Mouse (Mus musculus): ENCODE measurements around the gene Ralgps1. TPM values are rescaled to one million over a fixed set of nuclear protein-coding genes. Genes with fewer than 3 reads are reported as not detected.
A peak's percentile ranks its signal among the peaks of the same experiment; 100 is the strongest.

The Ralgps1 gene
- polyA plus RNA-seq, 1 experiment = 9.5 TPM

DNA sequence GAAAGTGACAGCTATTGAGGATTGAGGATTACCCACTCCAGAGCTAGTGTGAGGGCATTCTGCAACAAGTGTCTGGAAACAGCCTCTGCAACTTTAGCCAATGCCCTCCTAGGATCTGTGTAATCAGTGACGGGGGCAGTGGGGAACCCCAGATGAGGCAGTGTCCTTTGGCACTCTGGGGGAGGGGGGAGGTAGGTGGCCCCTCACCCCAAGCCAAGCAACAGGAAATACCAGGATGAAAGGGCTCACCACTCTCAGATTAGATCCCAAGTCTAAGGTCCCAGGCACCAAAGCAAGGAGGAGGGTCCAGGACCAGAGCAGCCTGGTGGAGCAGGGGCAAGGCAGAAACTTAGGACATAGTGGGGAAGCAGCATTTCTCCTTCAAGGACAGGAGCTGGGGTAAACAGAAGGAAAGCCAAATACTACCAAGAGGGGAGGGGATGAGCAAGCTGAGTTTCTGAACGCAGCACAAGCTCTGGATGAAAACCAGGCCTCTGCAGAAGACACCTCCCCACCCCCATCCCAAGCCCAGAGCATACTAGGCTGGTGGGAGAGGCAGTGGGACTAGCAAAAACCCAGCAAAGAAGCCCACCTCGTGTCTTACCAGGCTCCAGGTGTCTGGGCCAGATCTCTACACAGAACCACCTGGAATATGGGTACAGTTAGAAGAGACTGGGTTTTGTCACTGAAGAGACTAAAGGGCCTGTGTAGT is 121.2 kb downstream of the Ralgps1 start:
- 55% methylated on average over 3 of the region's 3 CpGs for WGBS
- no peaks in the 10 kb centered on the region for H3K4me1 ChIP-seq (ENCODE audit: control insufficient read depth, insufficient read depth, insufficient read length, low read length)
- no peak overlapping the region for H3K4me3 ChIP-seq (ENCODE audit: low read depth, low read length)
- no peaks in the 10 kb centered on the region for H3K36me3 ChIP-seq (ENCODE audit: control insufficient read depth, insufficient read depth, low read length)
- TF ChIP-seq CTCF (IDR thresholded peaks at IDR 0.05; ENCODE audit: extremely low read depth, insufficient read length, insufficient replicate concordance, low read depth, low read length) (no peak), POLR2A (IDR thresholded peaks at IDR 0.05; ENCODE audit: low read depth, low read length) (no peak)
- peak overlapping the region; percentile 39; the same call in 1 of the 2 replicates for H3K27ac ChIP-seq (ENCODE audit: insufficient read depth, low read depth, low read length)
- no peaks in the 10 kb centered on the region for H3K27me3 ChIP-seq (ENCODE audit: control insufficient read depth, insufficient read depth, low read length)

DNA sequence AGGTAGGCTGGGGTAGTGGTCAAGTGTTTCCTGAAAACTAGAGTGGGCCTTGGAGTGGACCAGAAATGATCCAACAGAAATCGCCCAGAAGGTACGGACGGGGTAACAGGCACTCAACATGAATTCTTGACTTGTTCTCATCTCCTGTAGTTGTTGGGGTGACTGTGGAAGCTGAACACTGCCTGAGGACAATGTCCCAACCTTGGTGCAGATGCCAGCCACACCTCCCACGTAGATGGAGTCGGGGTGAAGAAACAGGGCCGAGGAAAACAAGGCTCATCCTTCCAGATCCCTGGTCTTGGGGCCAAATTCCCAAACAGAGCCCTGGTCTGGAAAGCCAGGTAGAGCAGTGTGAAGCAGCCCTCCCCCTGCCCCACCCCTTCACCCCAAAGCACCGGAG is 122.7 kb downstream of the Ralgps1 start:
- no peaks in the 10 kb centered on the region for H3K36me3 ChIP-seq (ENCODE audit: control insufficient read depth, insufficient read depth, low read length)
- no peaks in the 10 kb centered on the region for H3K27me3 ChIP-seq (ENCODE audit: control insufficient read depth, insufficient read depth, low read length)
- no peaks in the 10 kb centered on the region for H3K4me1 ChIP-seq (ENCODE audit: control insufficient read depth, insufficient read depth, insufficient read length, low read length)
- H3K27ac ChIP-seq (ENCODE audit: insufficient read depth, low read depth, low read length) = no peak overlapping the region
- TF ChIP-seq POLR2A (IDR thresholded peaks at IDR 0.05; ENCODE audit: low read depth, low read length) = no peak
- no peak for TF ChIP-seq CTCF (IDR thresholded peaks at IDR 0.05; ENCODE audit: extremely low read depth, insufficient read length, insufficient replicate concordance, low read depth, low read length)
- H3K4me3 ChIP-seq (ENCODE audit: low read depth, low read length) = no peak overlapping the region
- WGBS = 95% methylated on average over 7 of the region's 7 CpGs

DNA sequence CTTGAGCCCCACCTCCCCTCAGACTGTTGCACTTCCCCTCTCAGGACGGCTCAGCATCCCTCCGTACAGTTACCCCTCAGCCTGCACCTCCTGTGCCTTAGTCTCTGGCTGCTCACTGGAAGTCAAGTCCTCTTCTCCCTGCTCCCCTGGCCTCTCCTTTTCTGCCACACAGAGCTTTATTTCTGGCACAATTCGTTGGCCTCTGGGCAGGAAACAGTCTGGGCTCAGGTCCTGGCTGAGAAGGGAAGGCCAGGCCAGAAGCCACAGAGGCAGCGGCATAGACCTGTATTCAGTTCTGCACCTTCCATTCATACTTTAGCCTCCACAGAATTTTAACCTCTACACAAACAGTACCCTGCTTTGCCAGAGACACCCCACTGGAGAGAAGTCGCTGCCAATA is 124.4 kb downstream of the Ralgps1 start:
- TF ChIP-seq CTCF (IDR thresholded peaks at IDR 0.05; ENCODE audit: extremely low read depth, insufficient read length, insufficient replicate concordance, low read depth, low read length) (no peak), POLR2A (IDR thresholded peaks at IDR 0.05; ENCODE audit: low read depth, low read length) (no peak)
- Histone ChIP-seq H3K36me3 (ENCODE audit: control insufficient read depth, insufficient read depth, low read length) (peaks cover 2% of the 10 kb centered on the region; the same call in 1 of the 2 replicates), H3K4me3 (ENCODE audit: low read depth, low read length) (no peak overlapping the region), H3K27ac (ENCODE audit: insufficient read depth, low read depth, low read length) (no peak overlapping the region), H3K27me3 (ENCODE audit: control insufficient read depth, insufficient read depth, low read length) (no peaks in the 10 kb centered on the region), H3K4me1 (ENCODE audit: control insufficient read depth, insufficient read depth, insufficient read length, low read length) (no peaks in the 10 kb centered on the region)
- 81% methylated on average over 5 of the region's 5 CpGs for WGBS

DNA sequence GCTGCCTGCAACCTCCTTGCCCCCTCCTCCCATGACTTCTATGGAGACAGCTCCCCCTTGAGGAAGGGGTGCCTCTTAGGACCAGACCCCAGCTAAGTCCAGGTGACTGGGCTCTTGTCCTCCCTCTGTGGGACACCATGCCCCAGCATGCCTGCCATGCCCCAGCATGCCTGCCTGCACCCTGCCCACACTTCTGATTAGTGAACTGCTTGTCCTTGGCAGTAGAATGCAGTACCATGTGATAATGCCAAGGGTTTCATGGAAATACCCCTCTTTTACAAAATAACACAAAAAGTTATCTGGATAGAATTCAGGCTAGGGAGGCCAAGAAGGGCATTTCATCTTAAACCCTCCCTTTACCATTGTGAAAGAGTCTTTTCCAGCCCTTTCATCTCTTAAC is 125.9 kb downstream of the Ralgps1 start:
- no peak for TF ChIP-seq CTCF (IDR thresholded peaks at IDR 0.05; ENCODE audit: extremely low read depth, insufficient read length, insufficient replicate concordance, low read depth, low read length)
- no peak for TF ChIP-seq POLR2A (IDR thresholded peaks at IDR 0.05; ENCODE audit: low read depth, low read length)
- H3K36me3 ChIP-seq (ENCODE audit: control insufficient read depth, insufficient read depth, low read length) = peaks cover 2% of the 10 kb centered on the region; the same call in 1 of the 2 replicates
- H3K4me1 ChIP-seq (ENCODE audit: control insufficient read depth, insufficient read depth, insufficient read length, low read length) = no peaks in the 10 kb centered on the region
- no peak overlapping the region for H3K4me3 ChIP-seq (ENCODE audit: low read depth, low read length)
- H3K27me3 ChIP-seq (ENCODE audit: control insufficient read depth, insufficient read depth, low read length) = no peaks in the 10 kb centered on the region
- no peak overlapping the region for H3K27ac ChIP-seq (ENCODE audit: insufficient read depth, low read depth, low read length)

DNA sequence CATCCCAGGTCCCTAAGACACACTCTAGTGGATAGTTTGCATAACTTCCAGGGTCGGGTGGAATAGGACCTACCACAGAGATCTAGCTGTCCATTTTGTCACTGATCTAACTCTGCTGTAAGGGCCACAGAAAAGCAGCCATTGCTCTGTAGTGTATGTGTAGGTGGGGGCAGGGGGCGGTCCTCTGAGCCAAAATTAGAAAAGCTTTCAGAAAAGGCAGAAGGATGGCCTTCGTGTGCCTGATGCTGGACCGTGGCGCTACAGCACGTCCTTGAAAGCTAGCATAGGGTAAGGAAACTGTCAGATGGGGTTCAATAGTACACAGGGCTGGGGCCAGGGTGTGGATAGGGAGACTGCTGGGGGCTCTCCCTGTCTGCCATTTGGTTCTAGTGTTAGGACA is 126.4 kb downstream of the Ralgps1 start:
- Histone ChIP-seq H3K27me3 (ENCODE audit: control insufficient read depth, insufficient read depth, low read length) (no peaks in the 10 kb centered on the region), H3K4me3 (ENCODE audit: low read depth, low read length) (no peak overlapping the region), H3K36me3 (ENCODE audit: control insufficient read depth, insufficient read depth, low read length) (peaks cover 2% of the 10 kb centered on the region; the same call in 1 of the 2 replicates), H3K4me1 (ENCODE audit: control insufficient read depth, insufficient read depth, insufficient read length, low read length) (no peaks in the 10 kb centered on the region), H3K27ac (ENCODE audit: insufficient read depth, low read depth, low read length) (no peak overlapping the region)
- TF ChIP-seq CTCF (IDR thresholded peaks at IDR 0.05; ENCODE audit: extremely low read depth, insufficient read length, insufficient replicate concordance, low read depth, low read length) = no peak
- no peak for TF ChIP-seq POLR2A (IDR thresholded peaks at IDR 0.05; ENCODE audit: low read depth, low read length)
- WGBS = 76% methylated on average over 6 of the region's 6 CpGs

DNA sequence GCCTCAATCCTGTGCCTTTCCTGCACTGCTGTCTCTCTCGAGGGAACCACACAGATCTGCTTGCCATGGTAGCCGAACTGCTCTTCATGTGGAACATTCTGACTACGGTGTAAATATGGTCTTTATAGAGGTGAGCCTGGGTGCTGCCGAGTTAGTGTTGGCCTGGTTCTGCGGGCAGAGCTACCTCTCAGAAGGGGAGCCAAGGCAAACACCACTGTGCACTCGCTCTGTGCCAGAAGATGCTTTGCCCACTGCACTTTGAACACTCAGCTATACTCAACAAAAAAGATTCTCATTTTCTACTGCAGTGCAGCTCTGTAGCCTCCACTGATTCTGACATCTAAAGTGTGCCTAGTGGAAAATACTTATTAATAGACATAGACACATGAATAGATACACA is 133.7 kb downstream of the Ralgps1 start:
- Histone ChIP-seq H3K4me3 (ENCODE audit: low read depth, low read length) (no peak overlapping the region), H3K27ac (ENCODE audit: insufficient read depth, low read depth, low read length) (no peak overlapping the region), H3K4me1 (ENCODE audit: control insufficient read depth, insufficient read depth, insufficient read length, low read length) (no peaks in the 10 kb centered on the region), H3K27me3 (ENCODE audit: control insufficient read depth, insufficient read depth, low read length) (no peaks in the 10 kb centered on the region), H3K36me3 (ENCODE audit: control insufficient read depth, insufficient read depth, low read length) (peaks cover 2% of the 10 kb centered on the region; the same call in 1 of the 2 replicates)
- 77% methylated on average over 6 of the region's 6 CpGs for WGBS
- TF ChIP-seq POLR2A (IDR thresholded peaks at IDR 0.05; ENCODE audit: low read depth, low read length) (no peak), CTCF (IDR thresholded peaks at IDR 0.05; ENCODE audit: extremely low read depth, insufficient read length, insufficient replicate concordance, low read depth, low read length) (no peak)

DNA sequence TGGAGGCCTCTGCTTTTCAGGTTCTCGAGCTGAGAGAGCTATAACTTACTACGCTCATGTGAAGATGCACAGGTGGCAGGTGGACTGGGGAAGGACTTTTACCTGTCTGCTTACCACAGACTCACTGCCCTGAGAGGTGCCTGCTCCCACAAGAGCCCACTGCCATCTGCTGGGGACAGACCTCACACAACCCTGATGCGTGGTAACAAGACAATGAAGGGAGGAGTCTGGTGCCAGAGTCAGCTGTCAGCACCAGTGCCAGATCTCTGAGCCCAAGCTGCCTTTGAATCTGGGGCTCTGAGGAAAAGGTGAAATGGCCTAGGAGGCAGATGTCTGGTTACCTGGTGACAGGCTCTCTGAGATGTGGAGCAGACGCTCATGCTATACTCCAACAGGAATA is 136.4 kb downstream of the Ralgps1 start:
- no peaks in the 10 kb centered on the region for H3K27me3 ChIP-seq (ENCODE audit: control insufficient read depth, insufficient read depth, low read length)
- no peak for TF ChIP-seq CTCF (IDR thresholded peaks at IDR 0.05; ENCODE audit: extremely low read depth, insufficient read length, insufficient replicate concordance, low read depth, low read length)
- no peak for TF ChIP-seq POLR2A (IDR thresholded peaks at IDR 0.05; ENCODE audit: low read depth, low read length)
- no peak overlapping the region for H3K4me3 ChIP-seq (ENCODE audit: low read depth, low read length)
- H3K36me3 ChIP-seq (ENCODE audit: control insufficient read depth, insufficient read depth, low read length) = no peaks in the 10 kb centered on the region
- H3K4me1 ChIP-seq (ENCODE audit: control insufficient read depth, insufficient read depth, insufficient read length, low read length) = no peaks in the 10 kb centered on the region
- WGBS = 88% methylated on average over 4 of the region's 4 CpGs
- no peak overlapping the region for H3K27ac ChIP-seq (ENCODE audit: insufficient read depth, low read depth, low read length)
